Mouse (Mus musculus): ENCODE measurements around the gene Angptl8. TPM values are rescaled to one million over a fixed set of nuclear protein-coding genes. Genes with fewer than 3 reads are reported as not detected.
A peak's percentile ranks its signal among the peaks of the same experiment; 100 is the strongest.
"Not testable (repeated sequence)": the region's sequence is repeated elsewhere in the genome, so short reads cannot be mapped to it uniquely, and the experiment has no call there.

Angptl8 gene
- total RNA-seq (2021): not detected

GRCm38 (mm10) chr9:21835258-21835912 is at the start of gene Angptl8:
Gene Angptl8 (plus strand): TSS chr9:21835510.
- DNase-seq (ENCODE audit: low spot score): peak; percentile 42
- intact Hi-C loops (cut with DNase I): no loop called here

DNA sequence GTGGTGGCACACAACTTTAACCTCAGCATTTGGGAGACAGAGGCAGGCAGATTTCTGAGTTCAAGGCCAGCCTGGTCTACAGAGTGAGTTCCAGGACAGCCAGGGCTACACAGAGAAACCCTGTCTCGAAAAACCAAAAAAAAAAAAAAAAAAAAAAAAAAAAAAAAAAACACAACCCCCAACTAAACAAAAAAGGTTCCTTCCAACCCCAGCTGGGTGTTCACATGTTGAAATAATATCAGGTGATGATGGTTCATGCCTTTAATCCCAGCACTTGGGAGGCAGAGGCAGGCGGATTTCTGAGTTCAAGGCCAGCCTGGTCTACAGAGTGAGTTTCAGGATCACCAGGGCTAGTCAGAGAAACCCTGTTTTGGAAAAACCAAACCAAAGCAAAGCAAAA is 49.0 kb upstream of the Angptl8 start:
- DNase-seq (ENCODE audit: low spot score); intact Hi-C loops (cut with DNase I): not testable (repeated sequence)

GRCm38 (mm10) chr9:21786906-21787305 is 48.4 kb upstream of the Angptl8 start:
- no peak for DNase-seq (ENCODE audit: low spot score)
- intact Hi-C loops (cut with DNase I): loop anchor here (1.0 kb wide), 1 partner anchor 17 kb away; no protein-coding TSS in a partner anchor

DNA sequence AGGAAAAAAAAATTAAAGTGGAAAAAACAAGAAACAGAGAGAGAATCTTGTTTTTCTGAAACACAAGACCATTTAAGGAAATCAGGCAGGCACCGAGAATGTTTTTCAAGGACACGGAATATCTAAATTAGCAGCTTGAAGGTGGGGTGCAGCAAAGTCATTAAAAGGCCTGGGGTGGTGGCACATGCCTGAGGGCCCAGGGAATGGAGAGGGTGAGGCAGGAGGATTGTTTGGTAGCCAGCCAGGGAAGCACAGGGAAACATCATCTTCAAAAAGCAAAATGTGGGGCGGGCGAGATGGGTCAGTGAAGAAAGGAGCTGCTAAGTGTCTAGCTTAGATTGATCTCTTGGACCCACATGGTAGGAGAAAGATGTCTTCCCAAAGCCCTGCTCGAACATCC is 47.7 kb upstream of the Angptl8 start:
- DNase-seq (ENCODE audit: low spot score): no peak
- intact Hi-C loops (cut with DNase I): loop anchor here (1.0 kb wide), 1 partner anchor 17 kb away; no protein-coding TSS in a partner anchor

- DNase-seq (ENCODE audit: low spot score): no peak
- intact Hi-C loops (cut with DNase I): no loop called here
Observed at GRCm38 (mm10) chr9:21788234-21788633, 47.1 kb upstream of the Angptl8 start.

DNA sequence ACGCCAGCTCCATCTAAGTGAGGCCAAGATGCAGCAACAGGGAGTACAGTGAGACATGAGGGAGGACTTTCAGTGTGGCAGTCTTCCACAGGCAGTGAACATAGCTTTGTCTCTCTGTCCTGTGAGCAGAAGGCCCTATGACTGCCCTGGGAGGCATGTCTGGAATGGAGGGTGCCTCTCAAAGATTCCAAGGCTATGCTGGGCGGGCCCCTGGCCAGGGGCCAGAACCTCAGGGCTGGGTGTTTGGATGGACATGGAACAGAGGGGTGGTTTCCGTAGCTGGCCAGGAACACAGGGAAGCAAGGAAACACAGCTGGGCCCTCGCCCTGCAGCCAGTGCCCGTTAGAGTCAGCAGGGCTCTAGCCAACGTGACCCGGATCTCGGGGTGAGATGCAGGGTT is 43.4 kb upstream of the Angptl8 start:
- DNase-seq (ENCODE audit: low spot score): peak; percentile 62
- intact Hi-C loops (cut with DNase I): no loop called here

- no peak for DNase-seq (ENCODE audit: low spot score)
- intact Hi-C loops (cut with DNase I): no loop called here
Observed at GRCm38 (mm10) chr9:21792644-21793043, 42.7 kb upstream of the Angptl8 start.

DNA sequence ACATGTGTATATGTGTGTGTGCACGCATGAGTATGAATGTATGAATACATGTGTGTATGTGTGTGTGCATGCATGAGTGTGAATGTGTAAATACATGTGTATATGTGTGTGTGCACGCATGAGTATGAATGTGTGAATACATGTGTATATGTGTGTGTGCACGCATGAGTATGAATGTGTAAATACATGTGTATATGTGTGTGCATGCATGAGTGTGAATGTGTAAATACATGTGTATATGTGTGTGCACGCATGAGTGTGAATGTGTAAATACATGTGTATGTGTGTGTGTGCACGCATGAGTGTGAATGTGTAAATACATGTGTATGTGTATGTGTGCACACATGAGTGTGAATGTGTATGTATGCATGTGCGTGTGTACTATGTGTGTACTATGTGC is 41.8 kb upstream of the Angptl8 start:
- DNase-seq (ENCODE audit: low spot score); intact Hi-C loops (cut with DNase I): not testable (repeated sequence)

GRCm38 (mm10) chr9:21794344-21794834 is 40.9 kb upstream of the Angptl8 start:
- DNase-seq (ENCODE audit: low spot score): no peak
- intact Hi-C loops (cut with DNase I): no loop called here

DNA sequence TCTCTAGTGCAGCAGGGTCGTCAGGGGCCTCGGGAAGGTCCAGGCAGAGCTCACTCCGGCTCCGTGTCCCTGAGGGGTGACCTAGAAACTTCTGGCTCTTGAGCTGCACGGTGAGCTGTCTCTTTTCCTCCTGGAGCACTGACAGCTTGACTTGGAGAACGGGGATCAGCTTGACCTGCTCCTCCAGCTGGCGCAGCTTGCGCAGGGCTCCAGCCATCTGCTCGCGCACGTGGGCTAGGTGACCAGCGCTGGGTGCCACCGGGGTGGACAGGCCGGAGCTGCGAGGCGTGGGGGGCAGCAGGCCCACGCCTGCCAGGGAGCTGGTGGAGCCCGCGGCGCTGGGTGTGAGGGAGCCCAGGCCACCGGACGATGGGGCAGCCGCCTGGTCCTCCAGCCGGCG is 40.4 kb upstream of the Angptl8 start:
- DNase-seq (ENCODE audit: low spot score): no peak
- intact Hi-C loops (cut with DNase I): no loop called here

GRCm38 (mm10) chr9:21795579-21795978 is 39.7 kb upstream of the Angptl8 start:
- no peak for DNase-seq (ENCODE audit: low spot score)
- intact Hi-C loops (cut with DNase I): no loop called here

GRCm38 (mm10) chr9:21796259-21796658 is 39.1 kb upstream of the Angptl8 start:
- intact Hi-C loops (cut with DNase I): no loop called here
- no peak for DNase-seq (ENCODE audit: low spot score)

DNA sequence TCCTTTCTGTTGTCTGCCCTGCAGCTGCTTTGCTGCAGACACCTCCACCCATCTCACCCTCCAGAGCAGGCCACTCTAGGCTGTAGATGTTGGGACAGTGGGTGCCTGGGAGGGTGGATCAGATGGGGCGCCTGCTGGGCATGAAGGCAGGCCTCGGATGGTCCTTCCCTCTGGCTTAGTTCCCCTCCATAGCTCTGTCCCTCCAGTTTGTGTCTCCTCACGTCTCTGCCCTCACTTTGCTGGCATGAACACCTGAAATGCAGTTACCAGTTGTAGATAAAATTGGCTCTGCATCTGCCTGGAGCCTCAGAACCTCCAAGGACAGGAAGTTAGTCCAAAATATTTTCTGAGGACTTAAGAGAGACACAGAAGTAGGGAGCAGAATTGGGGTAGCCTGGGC is 38.4 kb upstream of the Angptl8 start:
- DNase-seq (ENCODE audit: low spot score): no peak
- intact Hi-C loops (cut with DNase I): no loop called here

- peak; percentile 72 for DNase-seq (ENCODE audit: low spot score)
- intact Hi-C loops (cut with DNase I): no loop called here
Observed at GRCm38 (mm10) chr9:21797921-21798344, 37.4 kb upstream of the Angptl8 start.

DNA sequence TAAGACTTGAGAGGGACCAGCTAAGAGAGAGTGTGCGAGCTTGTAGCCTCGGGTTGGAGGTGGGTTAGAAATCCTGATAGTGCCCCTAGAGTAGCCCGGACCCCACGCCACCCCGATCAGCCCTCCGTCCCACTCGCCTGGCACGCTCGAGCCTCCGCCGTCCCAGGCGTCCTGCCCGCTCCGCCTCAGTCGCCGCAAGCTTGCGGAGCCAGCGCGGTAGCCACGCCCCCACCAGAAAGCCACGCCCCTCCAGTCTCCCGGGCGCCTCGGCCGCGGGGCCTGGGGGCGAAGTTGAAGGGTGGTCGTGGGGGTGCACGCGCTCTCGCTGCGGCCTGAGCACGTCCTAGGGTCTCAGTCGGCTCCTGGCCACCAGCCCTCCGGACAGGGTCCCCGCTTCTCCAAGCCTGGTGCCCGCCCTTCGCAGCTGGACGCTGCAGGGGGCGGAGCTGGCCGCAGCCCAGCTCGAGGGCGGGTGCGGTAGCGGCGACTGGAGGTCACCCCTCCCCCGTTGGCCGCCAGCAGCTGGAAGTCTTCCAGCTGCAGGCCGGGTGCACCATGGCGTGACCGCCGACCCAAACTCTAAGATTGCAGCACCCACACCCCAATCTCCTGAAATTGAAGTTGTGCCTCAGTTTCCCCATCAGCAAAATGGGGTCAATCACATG is 36.8 kb upstream of the Angptl8 start, which contains the start of gene Kank2:
Kank2 (minus strand) TSS at position 400 of the 665 bp plus-strand sequence.
- DNase-seq (ENCODE audit: low spot score): peak; percentile 85
- intact Hi-C loops (cut with DNase I): no loop called here

DNA sequence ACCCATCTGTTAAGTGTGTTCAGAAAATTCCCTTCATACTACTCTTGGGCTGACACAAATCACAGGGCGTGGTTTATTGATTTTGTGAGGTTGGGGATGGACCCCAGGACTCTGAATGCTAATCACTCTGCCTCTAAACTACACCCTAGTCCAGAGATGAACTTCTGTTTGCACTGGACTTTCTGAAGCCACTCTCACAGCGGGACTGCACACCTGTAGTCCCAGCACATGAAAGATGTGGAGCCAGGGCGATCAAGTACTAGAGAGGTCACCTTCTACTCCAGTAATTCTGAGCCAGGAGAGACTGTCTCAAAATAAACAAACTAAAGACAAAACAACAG is 36.3 kb upstream of the Angptl8 start:
- intact Hi-C loops (cut with DNase I): no loop called here
- DNase-seq (ENCODE audit: low spot score): no peak

- intact Hi-C loops (cut with DNase I): loop anchor here (10.0 kb wide), 1 partner anchor 196 kb away; no protein-coding TSS in a partner anchor
- no peak for DNase-seq (ENCODE audit: low spot score)
Observed at GRCm38 (mm10) chr9:21801121-21801520, 34.2 kb upstream of the Angptl8 start.

DNA sequence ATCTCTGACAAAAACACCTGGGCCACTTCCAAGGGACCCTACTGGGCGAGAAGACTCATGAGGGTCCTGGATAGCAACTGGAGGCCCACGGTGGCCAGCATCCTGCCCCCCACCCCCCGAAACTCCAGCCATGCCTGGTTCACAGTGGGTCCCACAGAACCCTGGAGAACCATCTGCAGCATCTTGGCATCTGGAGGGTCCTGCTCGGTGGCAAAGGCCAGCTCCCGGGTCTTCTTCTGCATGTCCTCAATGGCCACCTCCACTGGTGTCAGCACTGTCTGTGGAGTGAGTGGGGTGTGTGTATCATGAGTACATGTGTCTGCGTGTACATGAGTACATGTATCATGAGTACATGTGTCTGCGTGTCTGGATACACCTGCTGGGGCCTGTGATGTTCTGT is 33.7 kb upstream of the Angptl8 start:
- DNase-seq (ENCODE audit: low spot score): no peak
- intact Hi-C loops (cut with DNase I): loop anchor here (10.0 kb wide), 1 partner anchor 197 kb away; no protein-coding TSS in a partner anchor

DNA sequence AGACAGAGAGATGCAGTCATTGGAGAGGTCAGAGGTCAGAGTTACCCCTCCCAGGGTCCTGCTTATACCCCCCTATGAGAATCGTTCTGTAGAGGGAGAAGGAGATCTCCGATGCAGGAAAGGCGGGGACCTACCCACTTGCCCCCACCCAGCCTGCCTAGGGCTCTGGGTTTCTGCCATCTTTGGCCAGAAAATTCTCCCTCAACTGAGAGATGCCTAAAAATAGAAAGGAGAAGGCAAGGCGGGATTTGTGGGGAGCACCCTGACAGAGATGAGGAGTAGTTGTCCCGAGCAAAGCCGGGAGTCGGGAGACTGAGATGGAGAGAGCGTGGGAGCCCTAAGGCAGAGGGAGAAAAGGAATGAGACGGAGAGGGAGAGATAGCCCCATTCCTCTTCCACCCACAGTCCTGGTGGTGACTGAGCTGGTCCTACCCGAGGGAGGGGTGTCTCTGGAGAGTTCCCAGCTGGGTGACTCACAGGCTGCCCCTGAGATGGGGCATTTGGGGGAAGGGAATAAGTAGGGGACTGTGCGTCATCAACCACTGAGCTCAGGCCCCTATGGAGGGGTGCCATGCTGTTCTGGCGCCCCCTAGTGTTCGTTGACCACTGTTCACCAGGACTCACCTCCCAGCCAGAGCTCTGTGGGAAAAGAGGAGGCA is 31.2 kb upstream of the Angptl8 start:
- DNase-seq (ENCODE audit: low spot score): peak; percentile 76
- intact Hi-C loops (cut with DNase I): loop anchor here (1.0 to 10.0 kb wide), 3 partner anchors 17 to 199 kb away; no protein-coding TSS in a partner anchor

GRCm38 (mm10) chr9:21806363-21806762 is 28.9 kb upstream of the Angptl8 start:
- intact Hi-C loops (cut with DNase I): loop anchor here (5.0 to 10.0 kb wide), 2 partner anchors 114 to 202 kb away; no protein-coding TSS in a partner anchor

More at GRCm38 (mm10) chr9:21806363-21806762, 28.9 kb upstream of the Angptl8 start:
- DNase-seq (ENCODE audit: low spot score): no peak
